Mouse (Mus musculus): ENCODE data around the gene Kcnmb3.

Gene Kcnmb3

DNA sequence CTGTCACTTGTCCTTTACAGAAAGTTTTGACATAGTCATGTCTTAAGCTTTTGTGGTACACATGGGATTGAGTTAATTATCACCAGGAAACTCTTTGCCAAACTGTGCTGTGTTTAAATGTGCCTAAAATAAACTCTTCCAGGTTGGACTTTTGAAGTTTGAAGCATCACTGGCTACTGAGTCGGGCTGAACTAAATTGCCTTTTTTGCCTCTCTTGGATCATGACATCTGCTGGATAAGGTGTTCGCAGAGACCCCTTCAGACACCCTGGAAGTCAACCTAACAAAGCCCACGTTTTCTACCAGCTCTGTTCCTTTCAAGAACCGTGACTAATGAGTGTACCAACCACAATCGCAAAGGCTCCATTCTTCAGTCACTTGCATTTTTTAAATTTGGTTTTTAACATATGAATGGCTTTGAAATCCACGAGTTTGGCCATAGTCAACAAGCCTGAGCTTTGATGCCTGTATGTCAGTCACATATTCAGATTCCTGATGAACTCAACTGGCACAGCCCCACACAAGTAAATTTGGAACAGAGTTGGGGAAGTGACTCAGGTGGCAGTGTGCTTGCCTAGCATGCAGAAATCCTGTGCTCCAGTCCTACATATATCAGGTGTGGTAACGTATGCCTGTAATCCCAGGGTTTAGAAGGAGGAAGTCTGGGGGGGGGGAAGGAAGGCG, 3.2 kb upstream of the Kcnmb3 start:
- DNase-seq (ENCODE audit: low read depth, low spot score) = no peak

DNA sequence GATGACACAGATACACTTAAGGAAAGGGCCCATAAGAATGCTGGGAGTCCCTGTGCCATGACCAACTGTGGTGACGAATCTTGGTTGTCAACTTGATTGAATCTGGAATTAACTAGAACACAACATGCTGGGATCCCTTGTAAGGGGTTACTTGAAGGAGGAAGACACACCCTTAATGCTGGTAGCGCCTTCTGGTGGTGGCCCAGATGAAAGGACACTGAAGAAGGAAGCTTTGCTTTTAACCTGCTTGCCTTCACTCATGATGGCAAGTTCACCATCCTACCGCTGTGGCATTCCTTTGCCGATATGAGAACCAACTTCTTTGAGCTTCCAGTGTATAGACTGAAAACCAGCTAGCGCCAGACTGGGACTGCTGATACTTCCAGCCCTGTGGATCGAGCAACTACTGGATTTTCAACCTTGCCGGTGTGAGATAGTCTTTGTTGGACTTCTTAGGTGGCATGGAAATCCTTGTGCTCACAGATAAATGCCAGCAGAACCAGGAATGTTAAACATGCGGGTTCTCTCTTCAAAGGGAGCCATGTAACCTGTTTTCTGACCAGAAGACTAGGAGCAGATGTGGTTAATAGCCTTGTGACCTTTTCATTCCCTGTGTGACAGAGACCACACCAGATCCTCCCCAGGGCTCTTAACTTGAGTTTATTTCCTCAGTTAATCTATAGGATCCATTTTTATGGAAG, 2.5 kb upstream of the Kcnmb3 start:
- no peak for DNase-seq (ENCODE audit: low read depth, low spot score)

DNA sequence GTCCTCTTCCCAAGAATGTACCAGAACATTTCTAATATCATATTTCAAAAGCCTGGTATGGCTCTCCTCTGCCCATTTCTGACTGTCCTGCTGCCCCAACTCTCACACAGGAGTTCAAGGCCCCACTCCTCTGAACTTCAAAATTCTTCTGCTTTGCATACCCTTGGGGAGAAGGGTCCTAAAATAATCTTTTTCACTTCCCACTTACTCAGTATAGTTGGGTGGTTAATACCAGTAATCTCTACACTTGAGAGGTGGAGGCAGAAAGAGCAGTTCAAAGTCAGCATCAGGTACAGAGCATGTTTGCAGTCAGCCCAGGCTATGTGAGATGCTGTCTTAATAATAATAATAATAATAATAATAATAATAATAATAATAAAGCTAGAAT, 1.1 kb downstream of the Kcnmb3 start:
- DNase-seq (ENCODE audit: low read depth, low spot score) = no peak

GRCm38 (mm10) chr3:32490076-32490927, 1.7 kb downstream of the Kcnmb3 start:
- no peak for DNase-seq (ENCODE audit: low read depth, low spot score)

DNA sequence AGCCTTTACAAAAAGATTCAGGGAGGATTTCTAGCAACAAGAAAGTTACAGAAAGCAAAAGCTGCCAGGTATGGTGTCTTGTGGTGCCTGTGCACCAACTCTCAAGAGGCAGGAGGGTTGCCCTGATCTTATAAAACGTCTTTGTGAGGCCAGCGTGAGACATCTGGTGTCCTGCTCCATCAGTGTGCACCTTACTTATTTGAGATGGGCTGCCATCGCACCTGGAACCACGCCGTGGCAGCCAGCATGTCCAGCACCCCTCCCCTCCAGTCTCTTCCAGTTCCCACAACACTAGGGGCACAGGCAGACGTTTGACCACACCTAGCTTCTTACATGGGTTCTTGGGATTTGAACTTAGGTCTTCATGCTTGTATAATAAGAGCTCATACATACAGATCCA, 3.9 kb downstream of the Kcnmb3 start:
- no peak for DNase-seq (ENCODE audit: low read depth, low spot score)

DNA sequence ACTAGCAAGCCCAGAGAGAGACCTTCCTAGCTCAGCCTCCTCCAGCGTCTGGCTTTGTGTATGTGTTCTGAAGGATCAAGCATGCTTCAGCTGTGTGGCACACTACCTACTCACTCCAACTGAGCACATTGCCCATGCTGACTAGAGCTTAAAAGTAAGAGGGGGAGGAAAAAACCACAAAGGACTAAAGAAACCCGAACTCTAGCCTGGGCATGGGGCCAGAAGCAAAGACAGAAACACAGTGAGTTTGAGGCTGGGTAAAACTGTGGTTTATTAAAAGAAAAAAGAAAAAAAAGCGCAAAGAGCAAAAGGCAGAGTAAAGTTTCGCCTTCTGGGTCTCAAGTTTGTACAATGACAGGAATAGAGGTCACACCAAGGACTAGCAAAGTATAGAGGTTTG, 5.5 kb downstream of the Kcnmb3 start:
- no peak for DNase-seq (ENCODE audit: low read depth, low spot score)

GRCm38 (mm10) chr3:32483035-32483434, 9.0 kb downstream of the Kcnmb3 start:
- DNase-seq (ENCODE audit: low read depth, low spot score) = no peak

GRCm38 (mm10) chr3:32479961-32480360, 12.1 kb downstream of the Kcnmb3 start:
- no peak for DNase-seq (ENCODE audit: low read depth, low spot score)

DNA sequence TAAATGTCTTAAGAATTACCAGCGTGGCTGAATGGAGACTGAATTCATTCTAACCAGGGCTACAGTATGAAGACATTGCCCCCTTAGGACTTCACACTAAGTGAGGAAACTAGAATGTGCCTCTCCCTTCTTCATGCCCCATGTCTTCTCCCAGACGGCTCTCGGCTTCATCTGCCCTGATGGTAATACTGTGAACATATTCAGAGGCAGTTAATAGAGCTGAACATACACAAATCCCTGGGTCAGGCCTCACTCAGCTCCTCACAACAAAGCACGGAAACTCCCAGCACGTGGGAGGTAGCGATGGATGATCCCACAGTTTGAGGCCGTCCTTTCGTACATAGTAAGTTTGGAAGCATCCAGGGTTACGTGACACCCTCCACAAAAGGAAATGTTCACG, 18.8 kb downstream of the Kcnmb3 start:
- no peak for DNase-seq (ENCODE audit: low read depth, low spot score)

DNA sequence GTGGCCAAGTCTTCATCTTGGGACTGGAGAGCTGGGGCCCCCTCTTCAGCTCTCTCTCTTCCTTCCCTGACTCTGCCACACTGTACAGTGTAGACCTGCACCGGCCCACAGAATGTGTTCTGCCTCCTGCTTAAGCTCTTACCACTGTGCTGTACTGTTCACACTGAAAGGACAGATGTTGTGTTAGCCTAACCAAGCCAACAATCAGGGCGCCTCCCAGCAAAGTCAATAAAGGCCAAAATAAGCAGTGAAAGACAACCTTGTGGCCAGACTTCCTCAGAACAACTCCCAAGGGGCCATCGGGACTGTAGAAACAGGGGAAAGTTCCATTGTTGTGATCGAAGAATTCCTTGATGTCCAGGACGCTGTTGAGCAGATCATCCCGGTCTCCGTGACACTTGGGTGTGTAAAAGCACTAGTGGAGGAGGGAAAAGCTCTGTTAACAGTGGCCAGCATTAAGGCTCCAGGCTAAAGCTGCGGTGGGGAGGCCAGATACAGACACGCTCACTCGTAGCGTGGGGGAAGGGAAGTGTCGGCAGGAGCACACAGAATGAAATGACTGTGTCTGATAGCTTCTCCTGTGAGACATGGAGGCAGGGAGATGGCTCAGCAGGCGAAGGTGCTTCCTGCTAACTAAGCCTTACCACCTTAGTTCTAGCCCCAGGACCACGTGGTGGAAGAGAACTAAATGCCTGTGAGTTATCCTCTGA, 19.7 kb downstream of the Kcnmb3 start:
- DNase-seq (ENCODE audit: low read depth, low spot score) = no peak

- DNase-seq (ENCODE audit: low read depth, low spot score) = no peak
Measured at GRCm38 (mm10) chr3:32471098-32471497, 20.9 kb downstream of the Kcnmb3 start.

DNA sequence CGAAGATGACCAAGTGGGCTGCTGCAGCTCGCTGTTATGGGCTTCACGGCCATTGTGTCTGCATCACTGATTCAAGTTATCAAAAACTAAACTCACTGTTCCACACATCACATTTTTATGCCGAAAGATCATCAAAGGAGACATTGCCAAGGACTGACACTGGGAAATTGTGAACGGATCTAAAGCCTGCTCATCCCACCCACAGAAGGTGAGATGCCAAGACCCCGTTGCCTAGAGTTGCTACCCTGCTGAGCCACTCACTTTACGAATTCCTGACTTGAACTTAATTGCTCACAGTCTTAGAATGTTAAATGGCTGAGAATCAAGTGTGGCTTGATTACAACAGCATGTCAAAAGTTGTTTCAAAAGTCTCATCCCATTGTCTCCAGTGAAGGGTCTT, 21.6 kb downstream of the Kcnmb3 start:
- DNase-seq (ENCODE audit: low read depth, low spot score) = no peak

- no peak for DNase-seq (ENCODE audit: low read depth, low spot score)
Measured at GRCm38 (mm10) chr3:32468411-32468810, 23.6 kb downstream of the Kcnmb3 start.

- no peak for DNase-seq (ENCODE audit: low read depth, low spot score)
Measured at GRCm38 (mm10) chr3:32467321-32467720, 24.7 kb downstream of the Kcnmb3 start.

GRCm38 (mm10) chr3:32459777-32460176, 32.3 kb downstream of the Kcnmb3 start:
- peak; percentile 5 for DNase-seq (ENCODE audit: low read depth, low spot score)

- no peak for DNase-seq (ENCODE audit: low read depth, low spot score)
Measured at GRCm38 (mm10) chr3:32454329-32455021, 37.6 kb downstream of the Kcnmb3 start.

GRCm38 (mm10) chr3:32441710-32442109, 50.3 kb downstream of the Kcnmb3 start:
- no peak for DNase-seq (ENCODE audit: low read depth, low spot score)

GRCm38 (mm10) chr3:32438716-32439115, 53.3 kb downstream of the Kcnmb3 start:
- no peak for DNase-seq (ENCODE audit: low read depth, low spot score)

DNA sequence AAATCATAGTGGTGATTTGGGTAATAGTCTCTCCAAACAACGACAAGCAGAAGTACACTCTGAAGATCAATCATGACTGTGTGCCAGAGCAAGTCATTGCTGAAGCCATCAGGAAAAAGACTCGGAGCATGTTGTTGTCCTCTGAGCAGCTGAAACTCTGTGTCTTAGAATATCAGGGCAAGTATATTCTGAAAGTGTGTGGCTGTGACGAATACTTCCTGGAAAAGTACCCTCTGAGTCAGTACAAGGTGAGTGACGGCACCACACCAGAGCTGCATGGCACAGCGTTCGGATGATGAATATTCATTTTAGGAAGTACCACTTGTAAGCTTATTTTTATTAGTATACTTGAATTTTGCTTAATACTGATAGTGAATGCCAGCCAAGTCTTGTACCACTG, 54.2 kb downstream of the Kcnmb3 start:
- no peak for DNase-seq (ENCODE audit: low read depth, low spot score)

GRCm38 (mm10) chr3:32437297-32437696, 54.7 kb downstream of the Kcnmb3 start:
- DNase-seq (ENCODE audit: low read depth, low spot score) = no peak

GRCm38 (mm10) chr3:32436101-32436500, 55.9 kb downstream of the Kcnmb3 start:
- no peak for DNase-seq (ENCODE audit: low read depth, low spot score)
